Mouse (Mus musculus) activated CD4-positive, CD25-positive, alpha-beta regulatory T cell, adult 4 months (primary cell): ENCODE measurements around the gene Otud1. TPM values are rescaled to one million over a fixed set of nuclear protein-coding genes. Genes with fewer than 3 reads are reported as not detected.

Source experiments
- ATAC-seq: one replicate; pipeline ENCODE4 v1.8.0; 2017
- polyA plus RNA-seq, 2 experiments: library from polyadenylated mRNA; unstranded; fragments of 100-300 nt; shearing (Covaris generic); gene quantifications; one replicate each; pipeline ENCODE4 v1.2.1; 2017

The Otud1 gene
- polyA plus RNA-seq = under 1 TPM; 0.48 to 0.89 TPM

DNA sequence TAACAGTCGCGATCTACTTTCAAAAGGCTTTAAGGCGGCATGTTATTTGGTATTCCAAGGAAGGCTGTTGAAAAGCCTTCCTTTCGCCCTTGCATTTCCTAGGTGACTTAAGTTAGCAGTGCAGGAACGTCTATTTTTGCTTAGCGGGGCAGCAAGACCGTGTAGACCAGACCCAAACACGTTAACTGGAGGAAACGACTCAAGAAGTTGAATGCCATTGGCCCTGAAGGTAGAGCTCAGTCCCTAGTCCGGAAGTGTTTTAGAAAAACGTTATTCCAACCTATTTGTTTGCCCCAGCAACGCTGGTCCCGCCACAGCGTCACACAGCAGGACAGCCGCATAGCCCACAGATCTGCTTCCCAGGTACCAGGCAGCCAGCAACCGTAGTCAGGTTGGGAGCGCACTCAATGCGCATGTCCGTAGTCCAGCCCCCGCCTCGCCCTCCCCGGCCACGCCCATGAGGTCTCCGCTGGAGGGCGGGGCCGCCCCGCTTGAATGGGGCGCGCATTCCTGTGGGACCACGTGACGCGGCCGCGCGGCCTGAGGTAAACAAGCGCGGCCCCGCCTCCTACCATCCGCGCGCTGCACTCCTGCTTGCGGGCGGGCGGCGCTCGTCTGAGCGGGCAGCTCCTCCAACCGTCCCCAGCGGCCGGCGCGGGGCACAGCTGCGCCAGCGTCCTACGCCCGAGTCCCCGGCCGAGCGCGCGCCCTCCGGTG lies at the start of gene Otud1:
TSS of gene Otud1 (plus strand) at position 595 of the 717 bp plus-strand sequence.
- ATAC-seq = peak; percentile 84

DNA sequence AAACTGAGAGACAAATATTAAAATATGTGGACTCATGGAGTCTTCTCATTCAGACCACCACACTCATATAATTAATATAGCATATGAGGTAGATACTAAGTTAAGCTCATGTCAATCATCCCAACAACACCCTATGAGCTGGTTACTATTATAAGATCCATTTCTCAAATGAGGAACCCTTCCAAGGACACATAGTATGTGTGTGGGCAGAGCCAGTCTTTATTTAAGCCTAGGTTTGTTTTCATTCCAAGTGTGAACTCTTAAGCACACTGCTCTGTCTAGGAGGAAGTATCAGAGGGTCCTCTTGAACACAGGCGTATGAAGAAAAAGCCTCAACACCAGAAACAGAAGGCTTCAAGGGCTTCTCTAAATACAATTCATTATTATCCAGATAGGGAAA lies 49.7 kb upstream of the Otud1 start:
- ATAC-seq = no peak

DNA sequence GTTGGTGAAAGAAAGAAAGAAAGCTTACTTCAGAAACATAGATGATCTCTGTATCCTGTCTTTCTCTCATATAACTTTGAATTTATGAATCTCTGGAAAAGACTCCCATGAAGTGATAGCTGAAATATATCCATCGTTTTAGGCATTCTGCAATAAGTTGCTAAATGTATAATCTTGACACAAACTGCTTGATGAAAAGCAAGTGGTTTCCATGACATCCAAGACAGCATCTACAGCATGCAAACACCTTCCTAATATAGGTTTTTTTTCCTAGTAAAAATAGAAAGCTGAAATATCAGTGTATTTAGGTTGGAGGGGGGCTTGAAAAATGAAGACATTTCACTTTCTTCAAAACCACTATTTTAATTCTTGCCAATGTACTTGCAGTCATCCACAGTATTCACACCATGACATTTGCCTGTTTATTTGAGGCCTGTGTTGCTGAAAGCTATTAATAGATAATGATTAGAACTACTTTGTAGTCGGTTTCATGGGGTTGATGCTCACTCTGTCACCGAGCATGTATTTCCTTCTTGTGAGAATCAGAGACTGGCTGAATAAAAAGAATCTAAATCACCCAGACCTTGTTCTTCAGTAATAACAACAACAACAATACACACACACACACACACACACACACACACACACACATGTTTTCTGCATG lies 49.0 kb upstream of the Otud1 start:
- no peak for ATAC-seq

DNA sequence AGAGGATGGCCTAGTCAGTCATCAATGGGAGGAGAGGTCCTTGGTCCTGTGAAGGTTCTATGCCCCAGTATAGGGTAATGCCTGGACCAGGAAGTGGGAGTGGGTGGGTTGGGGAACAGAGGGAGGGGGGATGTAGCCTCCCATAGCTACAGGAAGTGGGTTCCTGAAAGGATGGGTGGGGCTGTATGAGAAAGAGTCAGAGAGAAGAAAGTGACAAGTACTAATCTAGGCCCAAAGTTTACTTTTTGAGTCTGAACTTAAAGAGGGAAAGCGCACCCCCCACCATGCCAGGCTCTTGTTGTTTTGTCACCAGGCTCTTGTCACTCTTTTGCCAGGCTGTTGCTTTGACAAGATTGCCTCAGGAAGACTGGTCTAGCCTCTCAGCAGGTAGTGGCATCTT lies 35.5 kb upstream of the Otud1 start:
- peak; percentile 85 for ATAC-seq

DNA sequence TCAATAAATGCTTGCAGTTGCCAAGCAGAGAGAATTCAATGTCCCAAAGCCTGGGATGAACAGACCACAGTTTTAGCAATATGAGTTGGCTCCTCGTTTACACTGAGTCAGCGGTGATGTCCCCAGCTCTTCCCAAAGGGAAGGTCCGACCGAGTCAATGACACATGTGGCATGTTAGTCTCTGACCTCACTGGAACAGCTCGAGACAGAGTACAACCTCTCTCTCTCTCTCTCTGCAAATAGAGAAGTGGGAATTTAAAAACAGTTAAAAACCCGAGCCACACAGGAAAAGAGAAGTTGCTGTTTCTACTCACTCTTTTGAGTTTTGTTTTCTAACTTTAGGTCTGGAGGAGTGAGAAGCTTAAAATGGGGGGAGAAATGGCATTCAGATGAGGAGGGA lies 30.5 kb upstream of the Otud1 start:
- no peak for ATAC-seq

DNA sequence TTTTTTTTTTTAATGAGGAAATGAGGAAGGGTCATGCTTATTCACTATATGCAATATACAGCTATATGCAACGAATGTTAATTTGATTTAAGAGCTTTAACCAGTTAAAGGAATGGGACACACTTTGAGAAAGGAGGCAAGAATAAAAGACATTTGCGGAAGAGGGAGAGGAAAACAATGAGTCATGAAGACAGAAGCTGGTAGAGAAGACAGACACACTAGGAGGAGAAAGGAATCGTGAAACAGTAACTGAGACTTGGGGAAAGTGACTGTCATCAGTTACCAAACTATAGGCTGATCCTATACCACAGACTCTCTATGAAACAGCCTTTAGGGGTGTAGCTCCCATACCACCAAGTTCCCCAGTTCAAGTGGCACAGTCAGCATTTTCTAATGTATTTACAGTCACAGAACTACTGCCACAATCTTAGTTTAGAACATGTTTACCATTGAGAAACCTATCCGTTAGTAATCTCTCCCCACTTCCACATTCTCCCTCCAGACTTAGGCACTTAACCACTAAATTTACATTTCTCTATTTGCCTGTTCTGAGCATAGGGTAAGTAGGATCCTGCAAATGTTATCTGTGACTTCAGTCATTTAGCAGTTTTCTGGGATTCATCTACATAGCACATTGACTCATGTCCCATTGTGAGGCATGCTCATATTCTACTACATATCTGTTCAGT lies 29.5 kb upstream of the Otud1 start:
- ATAC-seq = no peak

DNA sequence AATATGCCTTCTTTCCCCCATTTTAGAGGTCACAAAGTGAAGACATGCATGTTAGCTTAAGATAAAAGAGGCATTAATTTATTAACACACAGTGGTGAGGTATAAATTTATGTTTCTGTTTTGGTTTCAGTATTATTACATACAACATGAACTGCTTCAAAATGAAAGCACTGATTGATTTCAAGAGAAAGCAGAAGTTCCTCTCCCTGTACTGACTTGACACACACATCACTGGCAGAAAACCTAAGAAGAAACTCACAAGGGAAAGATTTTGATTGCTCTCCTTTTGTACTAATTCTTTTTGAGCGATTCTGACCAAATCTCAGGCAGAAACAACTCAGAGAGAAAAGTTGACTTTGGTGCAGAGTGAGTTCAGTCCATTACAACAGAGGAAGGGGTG lies 27.0 kb upstream of the Otud1 start:
- peak; percentile 80 for ATAC-seq

DNA sequence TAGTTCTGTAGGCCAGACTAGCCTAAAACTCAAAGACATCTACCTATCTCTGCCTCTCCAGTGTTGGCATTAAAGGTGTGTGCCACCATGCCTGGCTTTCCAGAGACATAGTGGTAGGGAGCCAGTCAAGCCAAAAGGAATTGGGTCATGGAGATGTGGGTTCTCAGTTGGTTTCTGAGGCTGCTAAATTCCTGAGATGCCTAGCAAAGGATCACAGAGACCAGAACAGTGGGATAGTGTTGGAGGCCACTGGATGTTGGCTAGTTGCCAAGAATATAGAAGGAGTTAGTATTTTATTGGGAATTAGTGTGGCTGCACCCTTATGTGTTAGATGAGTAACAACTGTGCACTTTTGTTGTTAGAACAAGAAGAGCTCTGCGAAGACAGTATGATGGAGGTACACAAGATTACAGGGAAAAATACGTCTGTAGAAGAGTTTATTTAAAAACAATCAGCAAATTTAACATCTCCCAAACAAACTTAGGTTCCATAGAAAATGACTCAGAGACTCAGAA lies 24.1 kb upstream of the Otud1 start:
- no peak for ATAC-seq

DNA sequence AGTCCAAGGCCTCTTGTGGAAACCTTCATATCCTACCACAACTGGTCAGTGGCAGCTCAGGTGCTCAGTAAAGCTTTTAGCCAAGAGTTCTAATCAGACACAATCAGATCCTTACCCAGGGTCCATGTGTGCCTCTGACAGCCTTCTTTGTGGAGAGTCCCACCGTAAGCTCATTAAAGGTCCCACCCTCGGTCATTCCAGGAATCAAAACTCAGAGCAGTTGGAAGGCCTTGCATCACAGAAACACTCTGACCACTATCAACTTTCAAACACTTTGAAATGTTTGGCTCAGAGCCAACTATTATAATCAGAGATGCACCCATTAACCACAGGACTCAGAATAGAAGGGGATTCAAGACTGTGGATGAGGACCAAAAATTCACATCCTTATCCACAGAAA lies 12.4 kb upstream of the Otud1 start:
- no peak for ATAC-seq

DNA sequence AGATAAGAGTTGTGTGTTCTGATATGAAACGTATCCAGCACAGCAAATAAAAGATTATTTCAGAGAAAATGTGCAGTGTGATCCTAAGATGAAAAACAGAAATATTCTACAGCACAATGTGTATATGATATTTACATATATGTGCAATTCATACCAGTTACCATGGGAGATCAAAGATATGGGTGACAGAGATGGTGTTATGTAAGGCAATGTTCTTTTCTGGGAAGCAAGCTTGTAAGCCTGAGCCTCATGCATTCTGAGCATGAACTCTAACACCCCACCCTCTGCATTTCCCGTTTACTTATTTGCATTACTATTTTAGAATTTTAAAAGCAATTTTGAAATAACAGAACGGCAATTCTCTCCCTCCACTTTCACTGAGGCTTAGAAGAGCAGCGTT lies 11.4 kb upstream of the Otud1 start:
- no peak for ATAC-seq

DNA sequence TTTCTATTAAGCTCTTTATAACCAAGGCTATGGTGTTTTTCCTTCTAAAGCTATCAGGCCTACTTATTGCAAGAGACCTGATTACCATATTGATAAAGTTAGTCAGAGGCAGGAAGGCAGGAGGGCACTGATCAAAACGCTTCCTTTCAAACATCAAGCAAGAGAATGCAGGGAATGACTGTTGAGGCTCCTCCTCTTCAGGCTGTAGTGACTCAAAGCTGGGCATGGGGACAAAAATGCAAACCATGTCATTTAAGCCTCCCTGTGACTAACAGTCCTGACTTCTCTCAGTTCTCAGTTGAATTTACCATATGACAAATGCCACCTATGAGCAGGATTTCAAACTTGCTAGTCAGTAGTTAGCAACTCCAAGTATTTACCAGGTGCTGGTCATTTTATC lies 10.6 kb upstream of the Otud1 start:
- no peak for ATAC-seq

DNA sequence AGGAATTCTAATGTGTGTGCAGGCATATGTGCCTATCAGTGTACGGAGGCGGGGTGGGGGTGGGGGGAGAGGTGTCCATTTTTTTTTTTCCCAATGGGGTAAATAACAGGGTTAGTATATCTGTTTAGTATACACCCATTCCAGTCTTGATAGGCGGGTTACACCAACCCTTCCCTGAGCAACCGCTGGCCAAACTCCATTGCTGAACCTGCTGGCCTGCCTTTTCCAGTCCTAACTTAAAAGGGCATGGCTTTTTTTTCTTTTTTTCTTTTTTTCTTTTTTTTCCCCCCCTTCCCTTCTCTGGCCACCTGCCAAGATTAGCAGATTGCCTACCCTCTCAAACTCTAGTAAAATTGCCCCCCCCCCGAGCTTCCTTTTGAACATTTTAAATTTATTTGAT lies 1.1 kb upstream of the Otud1 start:
- no peak for ATAC-seq

DNA sequence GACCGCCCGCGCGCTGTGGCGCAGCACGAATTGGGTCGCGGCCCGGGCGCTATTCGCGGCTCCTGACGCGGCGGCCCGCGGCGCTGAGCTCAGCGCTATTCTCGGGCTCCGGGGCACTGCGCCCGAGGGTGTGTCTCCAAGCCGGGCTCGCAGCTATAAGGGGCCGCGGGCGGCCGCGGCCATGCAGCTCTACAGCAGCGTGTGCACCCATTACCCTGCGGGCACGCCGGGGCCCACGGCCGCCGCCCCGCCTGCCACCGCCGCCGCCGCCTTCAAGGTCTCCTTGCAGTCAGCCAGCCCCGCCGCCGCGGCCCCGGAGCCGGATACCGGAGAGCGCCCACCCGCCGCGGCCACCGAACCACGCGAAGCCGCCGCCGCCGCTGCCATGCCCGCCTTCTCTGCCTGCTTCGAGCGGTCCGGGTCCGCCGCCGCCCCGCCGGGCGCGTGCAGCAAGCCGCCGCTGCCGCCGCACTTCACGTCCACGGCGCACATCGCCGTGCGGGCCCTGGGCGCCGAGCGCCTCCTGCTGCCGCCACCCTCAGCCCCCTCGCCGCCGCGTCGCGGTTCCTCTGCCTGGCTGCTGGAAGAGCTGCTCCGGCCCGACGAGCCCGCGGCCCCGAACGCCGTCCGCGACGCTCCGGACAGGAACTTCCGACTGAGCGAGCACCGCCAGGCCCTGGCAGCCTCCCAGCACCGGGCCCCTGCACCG lies 483 bp downstream of the Otud1 start:
- ATAC-seq = peak; percentile 8

DNA sequence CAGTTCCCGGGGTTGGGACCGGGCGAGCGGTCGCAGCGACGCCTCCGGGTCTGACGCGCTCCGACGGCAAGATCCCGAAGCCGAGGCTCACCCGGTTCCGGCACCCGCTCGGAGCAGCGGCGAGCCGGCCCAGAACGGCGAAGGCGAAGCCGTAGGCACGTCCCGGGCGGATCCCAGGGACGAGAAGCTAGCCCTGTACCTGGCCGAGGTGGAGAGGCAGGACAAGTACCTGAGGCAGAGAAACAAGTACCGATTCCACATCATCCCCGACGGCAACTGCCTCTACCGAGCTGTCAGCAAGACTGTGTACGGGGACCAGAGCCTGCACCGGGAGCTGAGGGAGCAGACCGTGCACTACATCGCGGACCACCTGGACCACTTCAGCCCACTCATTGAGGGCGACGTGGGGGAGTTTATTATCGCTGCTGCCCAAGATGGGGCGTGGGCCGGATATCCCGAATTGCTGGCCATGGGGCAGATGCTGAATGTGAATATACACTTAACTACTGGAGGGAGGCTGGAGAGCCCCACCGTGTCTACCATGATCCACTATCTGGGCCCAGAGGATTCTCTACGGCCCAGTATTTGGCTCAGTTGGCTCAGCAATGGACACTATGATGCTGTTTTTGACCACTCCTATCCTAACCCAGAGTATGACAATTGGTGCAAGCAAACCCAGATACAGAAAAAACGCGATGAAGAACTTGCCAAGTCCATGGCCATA lies 1.3 kb downstream of the Otud1 start:
- ATAC-seq = peak; percentile 5

DNA sequence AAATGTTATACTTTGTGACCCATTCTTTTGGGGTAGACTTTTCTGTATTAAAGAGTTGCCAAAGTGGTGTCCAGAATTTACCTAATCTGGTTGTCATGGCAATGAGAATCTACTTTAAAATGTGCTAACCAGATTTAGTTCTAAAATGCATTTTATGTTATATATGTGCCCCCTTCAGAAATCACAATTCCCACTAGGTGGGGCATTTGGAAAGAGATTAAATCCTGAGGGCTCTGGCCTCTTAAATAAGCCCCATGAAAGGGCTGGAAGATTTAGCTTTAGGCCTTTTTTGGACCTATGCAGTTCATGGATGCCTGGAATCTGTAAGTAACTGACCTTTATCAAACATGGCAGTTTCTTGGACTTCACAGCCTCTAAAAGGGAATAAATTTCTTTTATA lies 3.3 kb downstream of the Otud1 start:
- no peak for ATAC-seq

DNA sequence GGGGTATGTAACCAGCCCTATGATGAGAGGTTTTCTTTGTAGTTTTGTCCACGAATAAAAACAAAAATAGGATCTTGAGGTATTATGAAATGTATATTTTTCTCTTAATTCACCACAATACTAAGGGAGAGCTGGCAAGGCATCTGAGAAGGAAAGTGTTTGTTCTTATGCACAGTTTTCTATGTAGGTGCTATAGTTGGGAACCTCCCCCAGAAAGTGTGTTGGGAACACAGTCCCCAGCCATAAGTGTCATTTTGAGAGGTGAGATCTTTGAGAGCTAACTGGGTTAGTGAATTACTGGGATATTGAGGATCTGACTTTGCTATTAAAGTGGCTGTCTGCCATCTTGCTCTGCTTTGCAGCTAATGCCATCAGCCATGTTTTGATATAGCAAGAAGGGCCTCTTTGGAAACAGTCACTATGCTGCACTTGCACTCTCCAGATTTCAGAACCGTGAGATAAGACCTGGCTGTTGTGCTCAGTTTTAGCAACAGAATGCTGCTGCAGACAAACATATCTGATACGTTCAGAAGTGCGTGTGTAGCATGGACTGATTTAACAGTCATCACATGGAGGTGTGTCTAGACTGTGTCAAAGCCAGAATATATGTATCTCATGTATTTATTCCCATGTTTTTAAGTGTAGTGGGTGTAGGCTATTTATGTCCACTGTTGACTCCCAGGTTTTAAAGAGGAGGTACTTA lies 5.7 kb downstream of the Otud1 start:
- ATAC-seq = no peak

DNA sequence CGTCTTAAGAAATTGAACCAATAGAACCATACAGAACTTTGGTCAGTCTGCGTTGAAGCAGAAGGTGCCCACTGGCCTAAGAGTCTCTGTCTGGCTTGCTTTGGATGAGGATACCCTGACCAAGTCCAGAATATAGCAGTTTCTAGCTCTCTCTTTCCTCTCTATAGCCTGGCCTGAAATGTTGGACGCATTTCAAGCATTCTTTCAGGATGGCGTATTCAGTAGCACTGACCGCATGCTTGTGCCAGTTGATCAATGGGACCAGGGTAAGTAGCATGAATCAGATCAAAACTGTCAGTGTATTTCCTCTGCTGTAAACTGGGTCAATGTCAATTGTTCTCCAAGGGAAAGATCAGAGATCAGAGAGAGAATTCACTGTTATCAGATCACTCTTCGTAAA lies 6.6 kb downstream of the Otud1 start:
- ATAC-seq = no peak

DNA sequence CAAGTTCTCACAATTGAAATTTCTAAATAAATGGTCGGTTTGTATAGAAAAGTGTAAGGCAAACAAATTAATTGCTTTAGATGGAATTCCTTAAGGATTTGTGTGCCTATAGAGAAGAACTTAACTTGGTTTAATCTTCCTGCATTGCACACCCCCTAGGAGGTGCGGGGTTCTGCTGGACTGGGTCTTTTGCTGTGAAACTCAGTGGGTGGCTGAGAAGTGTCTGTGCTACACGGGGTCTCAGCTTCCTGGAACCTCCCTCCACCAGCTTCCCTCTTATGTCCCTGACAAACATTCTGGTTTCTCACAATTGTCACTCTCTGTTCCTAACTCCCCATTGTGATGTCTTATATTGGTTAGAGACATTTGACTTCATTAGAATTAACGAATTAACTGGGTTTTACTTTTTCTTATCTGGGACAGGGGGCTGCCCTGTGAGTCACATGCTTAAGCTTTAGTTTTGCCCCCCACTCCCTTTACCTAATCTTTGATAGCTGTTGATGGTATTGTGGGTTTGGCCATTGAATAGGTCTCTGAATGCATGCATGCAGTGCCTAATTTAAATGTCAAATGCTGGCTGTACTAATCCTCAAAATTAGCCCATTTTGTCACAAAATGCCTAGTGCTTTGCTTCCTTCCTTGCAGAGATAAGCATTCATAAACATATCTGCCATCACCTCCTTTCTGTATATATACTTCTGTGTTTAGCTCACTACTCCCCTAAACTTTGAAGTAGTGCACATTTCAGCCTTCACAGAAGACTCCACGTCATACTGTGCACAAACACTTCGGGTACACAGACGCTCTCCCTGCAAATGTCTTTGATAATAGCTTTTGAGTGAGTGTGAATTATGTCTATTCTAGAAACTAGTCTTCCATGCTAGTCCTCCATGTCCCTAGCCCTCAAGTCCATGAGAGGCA lies 7.3 kb downstream of the Otud1 start:
- ATAC-seq = no peak

DNA sequence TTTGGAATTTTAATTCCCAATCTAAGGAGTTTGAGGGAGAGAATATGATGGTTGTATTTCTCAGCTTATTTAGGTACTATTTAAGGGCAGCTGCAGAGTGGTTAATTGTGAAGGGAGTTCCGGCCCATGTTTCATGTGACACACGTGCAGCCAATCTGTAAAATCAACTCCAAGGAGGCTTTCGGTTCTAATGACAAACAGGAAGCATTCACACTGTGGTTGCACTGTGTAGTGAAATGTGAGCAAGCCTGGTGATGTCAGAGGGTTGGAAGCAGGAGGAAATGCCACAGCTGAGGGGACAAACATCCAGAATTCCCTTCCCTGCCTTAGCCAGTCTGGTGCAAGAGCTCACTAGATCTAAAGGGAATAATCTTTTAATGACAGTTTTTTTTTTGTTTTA lies 8.3 kb downstream of the Otud1 start:
- peak; percentile 90 for ATAC-seq

DNA sequence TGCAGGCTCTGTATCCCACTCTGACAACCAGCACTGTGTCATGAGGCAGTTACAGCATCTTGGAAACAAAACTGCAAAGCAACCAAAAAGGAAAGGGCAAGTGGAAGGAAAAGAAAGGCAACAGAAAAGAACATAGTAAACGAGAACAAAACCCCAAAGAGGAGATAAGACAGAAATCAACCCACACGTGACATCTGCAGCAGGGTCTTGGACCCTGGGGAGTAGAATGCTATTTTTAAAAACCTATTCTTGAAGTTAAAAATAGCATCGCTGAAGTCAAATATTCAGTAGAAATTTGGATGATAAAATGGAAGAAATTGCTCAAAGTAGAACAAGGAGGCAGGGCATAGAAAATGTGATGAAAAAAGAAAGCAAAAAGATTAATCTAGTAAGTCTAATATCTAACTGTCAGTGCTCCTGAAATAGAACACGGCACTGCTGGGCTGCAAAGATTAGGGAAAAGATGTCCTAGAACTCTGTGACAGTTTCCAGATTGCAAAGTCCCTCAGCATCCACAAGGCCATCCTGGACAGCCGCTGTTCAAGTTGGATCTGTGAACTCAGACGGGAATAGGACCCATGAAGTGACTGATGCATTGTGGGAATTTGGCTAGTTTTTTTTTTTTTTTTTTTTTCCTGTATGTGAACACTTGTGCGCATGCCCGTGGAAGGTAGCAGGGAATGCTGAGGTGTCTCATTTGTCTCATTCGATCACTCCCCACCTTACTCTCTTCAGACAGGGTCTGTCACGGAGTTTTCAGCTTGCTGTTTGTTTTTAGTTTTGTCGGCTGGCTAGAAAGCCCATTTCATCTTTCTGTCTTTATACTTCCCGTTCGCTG lies 13.5 kb downstream of the Otud1 start:
- no peak for ATAC-seq
